Mouse (Mus musculus) urinary bladder, postnatal 14 days (tissue): ENCODE data around the gene Nfil3.

ENCODE experiments used
- DNase-seq: peaks from one replicate; pipeline ENCODE4 v3.0.0; 2021; ENCODE audit warnings: low spot score

Nfil3 gene

DNA sequence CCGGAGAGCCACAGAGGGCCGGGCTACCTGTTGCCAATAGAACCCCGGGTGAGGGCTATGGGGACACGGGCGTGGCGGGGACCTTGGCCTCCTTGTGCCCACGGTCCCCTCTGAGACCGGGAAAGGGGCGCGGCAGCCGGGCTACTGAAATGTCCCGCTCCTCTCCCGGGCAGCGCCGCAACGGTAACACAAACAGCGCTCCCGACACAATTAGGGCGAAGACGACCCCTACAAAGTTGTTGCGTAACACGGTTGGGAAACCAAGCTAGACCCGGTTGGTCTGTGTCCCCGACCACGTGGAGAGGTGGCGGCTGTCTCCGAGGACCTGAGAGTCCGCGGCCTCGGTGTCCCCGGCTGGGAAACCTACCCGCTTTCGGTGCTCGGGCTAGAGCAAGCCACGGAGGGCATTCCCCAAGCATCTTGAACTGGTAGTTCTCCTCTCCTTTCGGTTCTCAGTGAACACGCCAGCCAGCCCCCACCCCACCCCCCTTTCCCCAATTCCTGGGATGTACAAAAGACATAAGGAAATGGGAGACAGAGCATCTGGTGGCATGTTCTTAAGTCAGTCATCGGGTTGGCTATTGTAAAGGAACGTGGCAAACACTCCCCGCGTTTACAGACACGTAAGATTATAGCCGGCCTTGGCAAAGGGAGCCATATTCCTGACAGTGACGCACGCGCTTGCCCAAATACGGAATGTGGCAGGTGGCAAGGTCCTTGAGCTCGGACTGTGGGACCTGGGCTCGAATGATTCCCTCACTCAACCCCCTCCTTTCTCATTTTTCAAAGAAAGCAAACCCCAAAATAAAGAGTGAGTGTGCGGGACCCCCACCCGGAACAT lies 788 bp upstream of the Nfil3 start:
- peak; percentile 41 for DNase-seq

DNA sequence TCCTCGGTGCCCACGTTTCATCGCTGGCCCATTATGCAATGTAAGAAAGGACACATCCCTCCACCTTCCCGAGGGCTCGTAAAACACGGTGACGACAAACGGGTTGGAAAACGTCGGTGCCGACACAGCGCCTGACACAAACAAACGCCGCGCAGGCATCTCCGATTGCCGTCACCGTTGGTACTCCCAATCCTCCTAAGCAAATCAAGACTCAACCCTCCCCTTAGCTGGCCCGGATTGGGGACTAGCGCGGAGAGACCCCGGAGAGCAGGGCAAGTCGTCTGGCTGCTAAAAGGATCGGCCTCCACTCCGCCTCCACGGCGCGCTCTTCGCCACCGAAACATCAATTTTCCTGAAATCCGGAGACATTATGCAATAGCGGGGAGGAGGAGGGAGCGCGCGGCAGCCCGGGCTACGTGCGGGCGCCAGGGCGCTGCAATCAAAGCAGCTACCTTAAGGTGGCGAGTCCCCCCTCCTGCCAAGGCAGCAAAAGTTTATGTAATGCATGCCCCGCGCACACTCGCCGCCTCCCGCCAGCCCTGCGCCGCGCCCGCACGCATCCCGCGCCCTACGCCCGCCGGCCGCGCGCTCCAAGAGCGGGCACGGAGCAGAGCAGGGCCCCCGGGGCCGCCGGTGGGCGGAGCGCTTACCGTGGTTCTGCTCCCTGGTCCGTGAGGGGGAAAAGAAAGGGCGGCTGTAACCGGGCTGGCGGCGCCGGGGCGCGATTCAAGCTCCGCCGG lies 492 bp downstream of the Nfil3 start:
- DNase-seq: peak; percentile 68

DNA sequence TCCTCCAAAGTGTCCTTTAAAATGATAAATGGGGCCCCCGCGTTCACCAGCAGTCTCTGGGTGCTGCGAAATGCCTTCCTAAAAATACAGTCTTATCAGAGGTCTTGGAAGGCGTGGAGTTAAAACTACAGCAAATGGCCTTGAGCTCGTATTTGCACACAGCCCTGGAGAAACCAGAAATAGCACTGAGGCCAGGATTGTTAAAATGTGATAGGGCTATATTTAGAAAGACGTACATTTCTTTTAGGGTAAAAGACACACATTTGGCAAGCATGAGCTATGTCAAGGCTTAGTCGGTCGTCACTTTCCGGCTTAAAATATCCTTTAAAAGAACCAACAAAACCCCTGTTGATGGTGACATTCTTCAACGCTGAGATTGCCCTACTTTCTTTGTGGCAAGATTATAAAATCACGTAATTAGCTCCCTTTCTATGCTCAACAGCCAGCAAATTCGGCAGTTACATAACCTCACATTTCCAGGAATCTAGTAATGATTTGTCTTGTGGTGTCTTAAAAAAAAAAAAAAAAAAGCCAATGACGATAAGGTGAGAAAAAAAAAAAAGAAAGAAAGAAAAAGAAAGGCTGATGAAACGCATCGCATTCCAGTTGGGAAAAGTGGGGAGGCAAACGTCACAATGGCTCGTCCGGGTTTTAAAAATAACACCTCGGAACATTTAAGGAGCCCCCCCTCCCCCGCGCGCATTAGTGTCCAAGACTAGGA lies 1.4 kb downstream of the Nfil3 start:
- DNase-seq: no peak

DNA sequence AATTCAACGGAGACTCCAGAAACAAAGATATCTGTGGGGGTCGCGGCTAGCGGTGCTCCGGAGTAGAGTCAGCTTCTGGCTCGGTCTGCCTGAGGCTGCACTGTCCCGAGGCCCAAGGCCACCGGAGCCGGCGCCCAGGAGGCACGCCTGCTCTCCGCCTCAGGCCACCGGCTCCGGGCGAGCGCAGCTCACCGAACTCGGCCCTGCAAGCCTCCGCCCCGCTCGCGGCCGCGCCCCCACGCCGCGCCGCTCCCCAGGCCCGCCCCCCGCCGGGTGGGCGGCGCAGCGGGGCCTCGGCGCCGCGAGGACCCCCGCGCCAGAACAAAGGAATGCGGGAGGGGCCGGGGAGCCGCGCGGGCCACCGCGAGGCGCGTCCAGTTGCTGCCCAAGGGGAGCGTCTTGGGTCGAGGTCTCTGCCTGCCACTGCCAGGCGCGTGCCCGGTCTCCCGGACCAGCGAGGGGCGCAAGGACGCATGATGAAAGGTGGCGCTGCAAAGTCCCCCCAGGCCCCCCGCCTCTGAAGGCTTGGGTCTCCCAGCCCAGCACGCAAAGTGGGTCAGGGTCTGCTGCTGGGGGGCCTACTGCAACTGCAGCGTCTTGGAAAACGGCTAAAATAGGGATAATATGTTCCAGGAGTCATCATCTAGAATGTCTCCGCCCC lies 2.4 kb downstream of the Nfil3 start:
- peak; percentile 43 for DNase-seq

DNA sequence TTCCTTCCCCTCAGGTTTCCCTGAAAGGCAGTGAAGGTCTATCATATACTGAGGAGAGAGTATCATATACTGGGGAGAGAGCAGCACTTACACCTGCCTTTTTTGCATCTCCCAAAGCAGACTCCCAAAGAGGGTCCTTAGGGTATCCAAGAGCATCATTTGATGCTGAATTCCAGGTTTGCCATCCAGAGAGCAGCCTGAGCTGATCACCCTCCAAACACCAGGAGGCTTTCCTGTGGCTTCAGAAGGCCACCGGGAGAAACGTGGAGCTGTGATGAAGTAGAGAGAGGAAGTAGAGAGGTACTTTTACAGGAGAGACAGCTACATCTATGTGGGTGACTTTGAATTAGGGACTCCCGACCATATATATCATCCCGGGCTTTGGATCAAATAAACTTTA lies 3.1 kb downstream of the Nfil3 start:
- DNase-seq: no peak

DNA sequence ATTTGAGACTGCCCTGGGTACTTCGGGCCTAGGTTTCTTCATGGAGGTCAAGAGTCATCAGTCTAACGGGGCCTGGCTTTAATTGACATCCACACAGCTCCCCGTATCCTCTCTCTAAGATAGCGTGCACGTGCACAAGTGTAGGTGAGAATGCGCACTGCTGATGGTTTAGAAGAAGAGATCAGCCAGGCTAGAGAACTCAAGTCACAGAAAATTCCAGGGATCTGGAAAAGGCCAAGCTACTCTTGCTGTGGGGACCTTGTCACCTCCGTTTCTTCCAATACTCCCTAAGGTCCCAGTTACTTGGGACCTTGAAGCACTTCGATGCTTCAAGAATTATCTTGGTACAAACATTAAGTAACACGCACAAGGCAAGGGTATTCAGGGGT lies 3.7 kb downstream of the Nfil3 start:
- no peak for DNase-seq

DNA sequence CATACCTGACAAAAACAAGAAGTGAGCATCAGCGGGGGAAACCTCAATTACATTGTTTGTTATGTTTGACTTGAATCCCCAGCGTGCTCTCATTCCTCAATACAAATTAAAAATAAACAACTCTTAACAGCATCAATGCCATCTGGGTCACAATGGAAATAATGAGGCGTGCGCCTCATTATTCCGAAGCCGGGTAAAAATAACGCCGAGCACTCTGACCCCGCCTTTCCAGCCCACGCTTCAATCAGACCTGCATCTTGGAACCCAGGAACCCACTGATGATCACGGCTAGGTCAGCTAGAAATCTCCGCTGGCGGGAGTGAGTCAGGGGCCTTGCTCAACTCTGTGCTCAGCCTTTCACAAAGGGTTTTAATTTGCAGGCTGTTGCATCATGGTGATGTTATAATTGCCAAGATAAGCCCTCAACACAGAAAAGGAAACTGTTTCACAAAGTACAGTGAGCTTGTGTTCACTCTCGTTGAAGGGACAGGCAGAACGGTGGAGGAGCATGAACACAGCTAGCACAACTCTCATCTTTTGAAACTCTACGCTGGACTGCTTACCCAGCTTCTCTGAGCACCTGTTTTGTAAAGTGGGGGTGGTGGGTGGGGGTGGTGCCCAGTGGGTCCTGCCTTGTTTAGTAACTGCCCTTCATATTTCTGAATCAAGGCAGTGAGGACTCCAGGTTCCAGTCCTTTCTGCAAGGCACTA lies 4.2 kb downstream of the Nfil3 start:
- peak; percentile 61 for DNase-seq

DNA sequence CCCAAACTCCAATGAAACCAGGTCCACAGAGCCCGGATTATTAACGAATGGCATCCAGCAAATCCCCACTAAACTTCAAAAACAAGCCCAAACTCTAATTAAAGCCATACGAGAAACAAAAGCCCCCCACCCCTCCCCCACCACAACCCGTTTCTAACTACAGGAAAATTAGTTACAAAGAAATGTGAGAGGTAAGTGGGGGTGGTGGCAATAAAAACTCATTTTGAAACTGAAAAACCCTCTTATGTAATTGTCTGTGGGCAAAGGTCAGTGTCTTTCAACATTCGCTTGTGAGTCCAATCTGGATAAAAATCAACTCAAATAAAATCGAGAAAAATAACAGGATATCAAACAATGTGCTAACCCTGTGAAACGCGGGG lies 4.8 kb downstream of the Nfil3 start:
- no peak for DNase-seq

DNA sequence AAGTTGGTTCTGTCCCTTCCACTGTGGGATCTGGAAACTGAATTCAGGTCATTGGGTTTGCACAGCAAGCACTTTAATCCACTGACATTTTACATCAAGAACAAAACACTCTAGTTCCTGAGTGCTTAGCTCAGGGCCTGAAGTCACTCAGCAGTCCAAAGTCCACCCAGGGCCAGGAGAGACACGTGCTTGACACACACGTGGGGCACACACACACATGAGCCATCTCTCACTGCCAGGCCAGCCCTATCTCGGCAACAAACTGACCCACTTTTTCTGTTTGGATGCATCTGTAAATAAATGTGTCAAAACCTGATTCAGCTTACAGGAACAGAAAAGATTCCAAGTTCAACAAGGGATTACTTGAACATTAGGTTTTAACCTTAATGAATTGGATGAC lies 6.2 kb downstream of the Nfil3 start:
- no peak for DNase-seq

- no peak for DNase-seq
These were observed 7.4 kb downstream of the Nfil3 start for GRCm38 (mm10) chr13:52973427-52973826.

DNA sequence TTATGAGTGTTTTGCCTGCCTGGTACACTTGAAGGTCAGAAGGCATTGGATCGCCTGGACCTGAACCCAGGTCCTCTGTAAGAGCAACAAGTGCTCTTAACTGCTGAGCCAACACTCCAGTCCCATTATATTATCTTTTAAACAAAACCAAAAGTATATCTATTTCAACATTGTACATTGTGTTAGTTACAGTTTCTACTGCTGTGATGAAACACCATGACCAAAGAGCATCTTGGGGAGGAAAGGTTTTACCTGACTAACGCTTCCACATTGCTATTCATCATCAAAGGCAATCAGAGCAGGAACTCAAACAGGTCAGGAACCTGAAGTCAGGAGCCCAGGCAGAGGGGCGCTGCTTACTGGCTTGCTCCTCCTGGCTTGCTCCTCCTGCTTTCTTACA lies 8.2 kb downstream of the Nfil3 start:
- DNase-seq: no peak

GRCm38 (mm10) chr13:52970876-52971275 lies 10.0 kb downstream of the Nfil3 start:
- DNase-seq: no peak

DNA sequence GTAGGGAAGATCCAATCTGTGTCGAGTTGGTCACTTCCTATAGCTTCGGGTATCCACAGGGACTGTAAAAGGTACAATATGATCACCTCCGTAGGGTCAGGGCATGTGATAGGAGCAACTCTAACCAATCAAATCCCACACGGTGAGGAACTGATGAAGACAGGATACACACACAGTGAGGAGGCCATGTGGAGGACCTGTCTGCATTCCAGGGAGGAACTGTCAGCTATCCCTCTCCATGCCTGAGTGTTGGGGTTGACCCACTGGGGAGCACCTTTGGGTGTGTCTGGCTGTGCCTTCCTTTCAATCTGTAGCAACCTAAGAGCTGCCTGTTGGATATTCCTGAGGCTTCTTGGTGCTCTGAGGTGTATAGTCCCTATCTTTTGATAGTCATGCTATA lies 18.0 kb downstream of the Nfil3 start:
- DNase-seq: no peak

GRCm38 (mm10) chr13:52962361-52962760 lies 18.5 kb downstream of the Nfil3 start:
- no peak for DNase-seq

DNA sequence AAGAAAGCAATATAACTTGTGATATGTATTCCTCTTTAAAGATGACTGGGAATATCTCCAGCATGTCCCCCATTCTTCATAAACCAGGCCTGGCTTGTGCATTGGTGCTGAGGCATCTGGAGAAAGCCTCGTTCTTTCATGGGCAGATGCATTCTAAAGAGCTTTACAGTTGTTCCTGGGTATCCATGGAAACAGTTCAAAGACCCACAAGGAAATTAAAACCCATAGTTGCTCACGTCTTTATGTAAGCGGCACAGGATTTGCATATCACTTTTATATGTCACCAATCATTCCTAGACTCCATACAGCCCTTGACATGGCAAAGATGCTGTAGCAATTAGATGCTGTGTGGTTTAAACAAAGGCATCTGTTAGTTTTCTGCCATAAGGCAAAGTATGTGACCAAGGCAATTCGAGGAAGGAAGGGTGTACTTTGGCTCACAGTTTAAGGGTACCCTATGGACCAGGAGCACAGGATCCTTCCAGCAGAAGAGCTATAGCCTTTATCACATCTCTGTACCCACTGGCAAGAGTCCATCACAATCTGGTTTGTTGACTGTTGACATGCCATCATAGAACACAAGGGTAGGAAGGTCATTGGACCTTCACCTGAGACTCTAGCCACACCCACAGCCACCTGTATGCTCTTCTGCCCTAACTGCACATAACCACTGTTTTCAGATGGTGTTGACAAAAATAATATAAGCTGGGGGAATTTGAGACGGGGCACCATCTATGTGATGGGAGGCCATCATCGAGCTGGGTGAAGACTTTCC lies 26.9 kb downstream of the Nfil3 start:
- no peak for DNase-seq

DNA sequence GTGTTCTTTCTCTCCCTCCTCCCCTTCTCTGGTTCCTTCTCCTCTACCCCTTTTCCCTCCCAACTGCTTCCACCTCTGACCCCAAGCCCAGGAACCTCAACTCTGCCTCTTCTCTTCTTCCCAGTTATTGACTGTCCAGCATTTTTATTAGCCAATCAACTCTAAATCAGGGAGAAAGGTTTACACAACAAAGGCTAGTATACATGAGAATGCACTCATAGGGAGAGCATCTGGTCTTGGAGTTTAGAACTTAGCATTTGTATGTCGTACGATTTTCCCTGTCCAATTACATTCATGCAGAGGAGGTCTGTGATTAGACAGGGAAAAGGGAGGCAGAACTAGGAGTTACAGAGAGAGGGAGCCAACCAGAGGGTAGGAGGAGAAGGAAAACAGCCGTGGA lies 31.7 kb downstream of the Nfil3 start:
- no peak for DNase-seq

DNA sequence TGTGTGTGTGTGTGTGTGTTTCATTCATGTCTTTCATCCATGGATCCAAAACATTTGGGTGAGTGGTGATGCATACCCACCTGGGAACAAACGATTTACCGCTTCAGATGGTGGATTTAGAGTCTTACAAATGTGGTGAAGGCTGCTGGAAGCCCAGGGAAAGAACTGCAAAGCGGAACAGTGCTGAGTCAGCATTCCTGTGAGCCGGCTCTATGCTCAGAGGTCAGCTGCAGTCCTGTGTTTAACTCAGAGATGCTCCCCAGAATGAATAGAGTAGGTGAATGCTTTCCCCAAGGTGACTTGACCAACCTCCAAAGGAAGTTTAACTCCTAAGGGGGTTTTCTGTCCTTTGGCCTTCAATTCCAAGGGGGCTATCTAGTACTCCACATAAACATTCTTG lies 33.3 kb downstream of the Nfil3 start:
- no peak for DNase-seq

- no peak for DNase-seq
These were observed 35.1 kb downstream of the Nfil3 start for GRCm38 (mm10) chr13:52945769-52946168.

- no peak for DNase-seq
These were observed 36.8 kb downstream of the Nfil3 start for GRCm38 (mm10) chr13:52944116-52944515.

DNA sequence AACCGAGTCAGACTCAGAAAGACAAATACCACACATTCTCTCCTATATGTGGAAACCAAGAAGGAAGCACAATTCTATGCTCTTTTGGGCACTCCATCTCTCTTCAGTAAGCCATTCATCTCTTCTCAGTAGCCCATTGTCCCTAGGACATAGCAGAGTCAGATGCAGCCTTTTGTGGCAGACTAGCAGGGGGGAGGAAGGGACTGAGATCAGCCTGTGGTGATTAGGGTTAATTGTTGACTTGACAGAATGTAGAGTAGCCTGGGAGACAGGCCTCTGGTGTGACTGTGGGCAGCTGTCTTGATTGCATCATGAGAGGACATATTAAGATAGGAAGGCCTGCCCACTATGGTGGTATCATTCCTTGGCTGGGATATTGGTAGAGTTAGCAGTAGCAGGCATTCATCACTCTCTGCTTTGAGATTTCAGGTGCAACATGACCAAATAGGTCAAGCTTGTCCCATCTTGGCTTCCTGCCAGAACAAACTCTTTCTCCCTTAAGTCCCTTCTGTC lies 37.9 kb downstream of the Nfil3 start:
- no peak for DNase-seq

DNA sequence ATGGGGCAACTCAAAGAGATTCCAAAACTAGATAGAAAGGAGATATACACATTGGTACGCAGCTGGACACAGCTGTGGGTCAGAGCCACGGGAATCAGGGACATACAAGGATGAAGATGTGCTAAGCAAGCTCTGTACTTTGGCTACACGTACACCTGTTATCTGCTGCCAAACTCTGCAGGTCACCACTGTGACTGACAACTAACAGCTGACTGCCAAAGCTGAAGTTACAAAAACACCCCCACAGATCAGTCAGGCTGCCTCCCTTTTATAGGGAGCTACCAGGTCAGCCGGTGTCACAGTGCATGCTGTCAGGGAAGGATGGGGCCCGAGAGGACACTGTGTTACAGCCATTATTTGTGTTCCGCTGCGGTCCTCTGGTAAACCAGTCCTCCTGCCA lies 39.9 kb downstream of the Nfil3 start:
- DNase-seq: no peak
